Mouse (Mus musculus) T-helper 1 cell (primary cell): ENCODE results near the gene Gm26741.
"Not testable (repeated sequence)": the region's sequence is repeated elsewhere in the genome, so short reads cannot be mapped to it uniquely, and the experiment has no call there.

Experiments
- in situ Hi-C: fragments of 300-600 bp; cut with MboI, MseI; formaldehyde crosslinking; loops from one replicate; pipeline ENCODE4 v1.15.1; 2025; ENCODE audit warnings: high pct_unique_total_duplicates

The Gm26741 gene

GRCm38 (mm10) chr10:52358467-52358866 is at the start of gene Gm26741:
Gene Gm26741 (plus strand): TSS chr10:52358767.
- in situ Hi-C loops = no loop called here

DNA sequence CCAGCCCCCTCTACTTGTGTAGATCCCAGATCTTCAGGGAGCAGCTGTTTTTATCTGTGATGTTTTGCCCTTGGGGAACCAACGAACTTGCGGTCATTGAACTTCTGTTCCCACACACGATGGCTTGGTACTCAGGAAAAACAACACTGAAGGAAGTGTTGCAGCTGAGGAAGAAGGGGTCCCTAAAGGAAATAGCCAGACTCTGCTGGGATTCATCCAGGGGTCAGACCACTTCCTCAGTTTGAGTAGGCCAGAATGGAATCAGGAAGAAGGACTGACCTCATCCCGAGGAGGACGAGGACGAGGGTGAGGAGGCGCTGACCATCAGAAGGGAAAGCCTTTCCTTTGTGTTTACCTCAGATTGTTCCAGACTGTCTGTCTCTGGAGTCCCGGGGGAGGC is 49.4 kb upstream of the Gm26741 start:
- in situ Hi-C loops = no loop called here

- in situ Hi-C loops = no loop called here
Measured at GRCm38 (mm10) chr10:52319506-52320286, 38.9 kb upstream of the Gm26741 start.

DNA sequence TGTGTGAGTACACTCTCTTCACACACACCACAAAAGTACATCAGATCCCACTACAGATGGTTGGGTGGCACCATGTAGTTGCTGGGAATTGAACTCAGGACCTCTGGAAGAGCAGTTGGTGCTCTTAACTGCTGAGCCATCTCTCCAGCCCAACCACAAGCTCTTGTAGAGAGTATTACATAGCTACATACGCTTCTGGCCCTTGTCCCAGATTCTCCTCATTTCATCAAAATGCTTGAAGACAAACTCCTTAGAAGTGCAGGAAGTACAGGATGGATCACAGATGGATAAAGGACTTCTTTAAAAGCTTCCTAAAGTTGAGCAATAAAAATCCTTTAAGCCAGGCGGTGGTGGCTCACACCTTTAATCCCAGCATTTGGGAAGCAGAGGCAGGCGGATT is 36.6 kb upstream of the Gm26741 start:
- in situ Hi-C loops = no loop called here

- in situ Hi-C loops = no loop called here
Measured at GRCm38 (mm10) chr10:52331007-52331406, 27.6 kb upstream of the Gm26741 start.

GRCm38 (mm10) chr10:52343324-52343723 is 15.2 kb upstream of the Gm26741 start:
- in situ Hi-C loops = not testable (repeated sequence)

- in situ Hi-C loops = no loop called here
Measured at GRCm38 (mm10) chr10:52353184-52353583, 5.4 kb upstream of the Gm26741 start.

DNA sequence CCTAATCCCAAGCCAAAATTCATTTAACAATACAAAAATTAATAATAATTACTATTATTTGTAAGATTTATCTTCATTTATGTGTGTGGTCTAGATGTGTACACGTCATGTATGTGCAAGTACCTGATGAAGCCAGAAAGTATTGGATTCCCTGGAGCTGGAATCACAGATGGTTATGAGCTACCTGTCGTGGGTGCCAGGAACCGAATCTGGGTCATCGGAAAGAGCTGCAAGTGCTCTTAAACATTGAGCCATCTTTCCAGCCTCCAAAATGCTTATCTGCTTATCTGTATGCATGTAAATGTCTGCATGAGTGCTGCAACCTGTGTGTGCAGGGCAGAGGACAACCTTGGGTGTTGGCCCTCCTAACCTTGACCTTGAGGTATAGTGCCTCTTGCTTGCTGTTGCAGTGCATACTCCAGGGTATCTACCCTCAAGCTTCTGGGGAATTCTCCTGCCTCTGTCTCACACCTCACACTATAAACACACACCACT is 1.7 kb downstream of the Gm26741 start:
- in situ Hi-C loops = no loop called here

DNA sequence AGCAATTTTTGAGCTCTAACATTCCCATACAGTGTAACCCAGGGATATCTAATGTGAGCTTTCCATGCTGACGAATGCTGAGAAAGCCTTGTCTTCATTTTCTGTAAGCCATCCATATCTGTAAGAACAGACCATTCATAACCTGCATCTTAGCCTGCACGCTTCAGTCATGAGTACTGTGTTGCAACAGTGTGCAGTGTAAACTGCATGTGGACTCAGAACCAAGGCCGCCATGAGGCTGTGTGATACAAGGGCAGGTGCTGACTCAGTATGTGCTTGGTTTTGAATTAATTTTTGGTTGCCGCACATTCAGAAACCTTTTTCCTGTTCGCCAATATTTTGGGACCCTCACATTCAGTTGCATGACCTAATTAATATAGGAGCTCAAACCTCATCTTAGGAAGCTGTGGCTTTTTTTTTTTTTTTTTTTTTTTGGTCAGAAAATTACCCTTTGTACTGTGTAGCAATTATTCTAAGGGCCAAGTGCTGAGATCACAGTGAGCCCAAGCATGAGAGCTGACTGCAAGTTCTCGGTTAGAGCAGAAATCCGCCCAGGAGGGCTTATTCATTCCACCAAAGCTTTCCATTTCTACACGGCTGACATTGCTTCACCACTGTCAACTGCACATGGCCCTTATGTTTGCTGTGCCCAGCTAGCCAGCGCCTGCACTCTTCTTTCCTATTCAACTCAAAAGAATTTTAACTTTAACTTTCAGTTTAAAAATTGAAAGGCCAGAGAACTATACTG is 2.5 kb downstream of the Gm26741 start:
- in situ Hi-C loops = no loop called here

DNA sequence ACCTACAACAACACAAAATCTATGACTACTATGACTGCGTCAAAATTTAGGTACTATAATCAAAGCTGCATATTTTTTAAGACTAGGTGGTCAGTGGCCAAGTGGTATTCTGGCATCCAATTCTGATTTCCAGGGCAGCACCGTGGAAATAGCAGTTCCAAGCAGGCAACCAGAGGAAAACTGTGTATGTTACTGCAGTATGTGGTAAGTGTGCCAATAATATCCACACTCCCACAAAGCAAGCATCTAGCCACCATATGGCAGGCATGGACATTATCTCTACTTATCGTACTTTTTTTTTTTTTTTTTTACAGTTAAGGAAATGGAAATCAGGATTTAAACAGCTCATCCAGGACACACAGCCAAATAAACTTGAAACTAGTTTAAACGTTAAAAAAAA is 9.8 kb downstream of the Gm26741 start:
- in situ Hi-C loops = no loop called here

- in situ Hi-C loops = no loop called here
Measured at GRCm38 (mm10) chr10:52373834-52374233, 15.3 kb downstream of the Gm26741 start.

DNA sequence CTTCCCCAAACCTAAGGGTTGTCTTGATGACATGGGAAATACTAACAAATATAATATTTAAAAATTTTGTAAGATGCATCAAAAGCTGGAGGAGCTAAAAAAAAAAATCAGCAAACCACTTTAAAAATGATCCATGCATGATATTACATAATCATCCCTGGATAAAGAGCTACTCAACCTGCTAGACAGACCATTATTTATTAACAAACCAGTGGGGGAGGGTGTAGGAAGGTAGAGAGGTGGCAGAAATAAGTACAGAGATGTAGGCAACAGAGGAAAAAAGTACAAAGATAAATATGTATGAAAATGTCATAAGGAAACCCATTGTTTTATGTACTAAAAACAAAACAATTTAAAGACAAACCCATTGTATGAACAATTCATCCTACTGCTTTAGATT is 16.1 kb downstream of the Gm26741 start:
- in situ Hi-C loops = no loop called here

GRCm38 (mm10) chr10:52376422-52376821 is 17.9 kb downstream of the Gm26741 start:
- in situ Hi-C loops = no loop called here

DNA sequence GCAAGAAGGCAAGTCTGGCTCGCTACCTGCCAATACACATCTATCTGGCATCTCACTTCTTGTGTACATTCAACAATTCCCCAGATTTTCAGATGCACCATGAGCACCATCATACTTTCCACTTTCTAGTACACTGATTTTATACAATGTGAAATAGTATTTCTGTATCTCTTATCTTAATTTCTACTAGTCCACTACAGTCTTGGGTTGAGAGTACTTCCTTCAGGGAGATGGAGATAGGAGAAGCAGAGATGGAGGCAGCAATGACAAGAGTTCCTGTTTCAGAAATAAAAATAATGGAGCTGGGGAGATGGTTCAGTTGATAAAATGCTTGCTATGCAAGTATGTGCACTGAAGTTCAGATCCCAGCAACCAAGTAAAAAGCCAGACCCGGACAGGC is 19.2 kb downstream of the Gm26741 start:
- in situ Hi-C loops = no loop called here

DNA sequence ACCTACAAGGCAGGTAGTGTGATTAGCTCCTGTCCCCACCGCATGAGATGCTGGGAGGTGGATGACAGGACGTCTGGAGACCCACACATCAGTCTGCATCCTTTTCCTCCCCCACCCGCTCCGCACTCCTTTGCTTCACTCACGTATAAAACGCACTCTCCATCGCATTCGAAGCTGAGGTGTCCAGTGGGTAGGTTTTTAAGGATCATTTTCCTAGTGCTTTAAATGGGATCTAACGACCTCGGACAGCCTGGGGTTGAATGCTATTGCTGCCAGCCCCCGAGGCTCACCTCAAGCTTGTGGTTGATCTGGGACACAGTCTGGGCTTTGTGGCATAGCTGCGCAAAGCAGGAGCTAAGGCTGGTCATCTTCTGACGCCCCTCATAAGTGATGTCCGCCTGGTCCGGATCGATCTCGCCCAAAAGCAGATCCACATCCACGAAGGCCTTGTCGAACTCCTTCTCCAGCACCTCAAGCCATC is 22.8 kb downstream of the Gm26741 start:
- in situ Hi-C loops = no loop called here

GRCm38 (mm10) chr10:52381845-52382591 is 23.5 kb downstream of the Gm26741 start, which contains the start of gene Gopc:
Gene Gopc (minus strand): TSS chr10:52382124.
- in situ Hi-C loops = no loop called here

- in situ Hi-C loops = no loop called here
Measured at GRCm38 (mm10) chr10:52383022-52383421, 24.5 kb downstream of the Gm26741 start.

- in situ Hi-C loops = no loop called here
Measured at GRCm38 (mm10) chr10:52383522-52383921, 25.0 kb downstream of the Gm26741 start.

DNA sequence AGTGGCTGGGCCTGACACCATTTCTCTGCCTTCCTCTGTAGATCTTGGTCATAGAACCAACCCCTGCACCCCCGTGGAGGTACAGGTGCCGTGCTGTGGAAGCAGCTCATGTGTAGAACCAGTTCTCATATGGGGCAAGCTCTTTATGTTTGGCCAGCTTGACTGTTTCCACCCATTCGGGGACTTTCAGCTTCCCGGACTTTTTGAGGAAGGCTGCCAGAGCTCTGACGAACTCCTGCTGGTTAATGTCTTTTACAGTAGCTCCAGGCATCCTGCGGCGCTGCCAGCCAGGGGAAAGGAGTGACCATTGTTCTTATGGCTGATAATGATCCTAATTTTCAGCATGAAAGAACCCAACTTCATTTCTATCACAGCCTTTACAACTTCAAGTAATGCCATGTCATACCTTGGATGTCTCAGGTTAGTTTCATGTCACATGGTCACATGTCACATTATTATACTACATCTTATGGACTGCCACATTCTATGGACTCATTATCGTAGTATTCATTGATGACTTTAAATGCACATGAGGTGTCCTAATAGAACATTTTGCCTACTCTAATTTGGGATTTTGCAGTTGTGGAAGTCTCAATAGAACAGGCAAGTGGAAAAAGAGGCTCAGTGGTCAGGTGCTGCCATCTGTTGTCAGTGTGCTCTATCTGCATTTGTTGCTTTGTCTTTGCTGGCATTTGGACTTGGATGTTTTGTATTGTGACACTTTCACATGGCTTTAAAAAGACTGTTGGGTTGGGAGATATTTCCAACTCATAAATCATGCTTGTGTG is 26.4 kb downstream of the Gm26741 start:
- in situ Hi-C loops = loop anchor here (5.0 kb wide), 1 partner anchor 283 kb away; no protein-coding TSS in a partner anchor

DNA sequence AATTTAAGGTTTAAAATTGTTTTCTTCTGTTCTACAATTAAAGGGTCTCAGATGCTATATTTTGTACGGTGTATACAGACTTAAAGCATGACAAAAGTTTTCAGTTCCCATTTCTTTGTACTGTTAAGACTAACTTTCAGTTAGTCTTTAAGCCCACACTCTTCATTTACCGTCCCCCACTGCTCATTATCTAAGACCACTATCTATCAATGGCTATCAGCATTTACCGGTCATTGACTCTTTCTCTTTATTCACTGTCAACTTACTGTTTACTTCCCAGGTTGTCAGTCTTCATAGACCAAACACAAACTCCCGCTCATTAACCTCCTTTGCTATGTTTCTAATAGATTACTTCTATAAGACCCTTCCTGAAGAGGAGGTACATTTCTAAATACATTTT is 28.6 kb downstream of the Gm26741 start:
- in situ Hi-C loops = loop anchor here (5.0 kb wide), 1 partner anchor 285 kb away; no protein-coding TSS in a partner anchor

DNA sequence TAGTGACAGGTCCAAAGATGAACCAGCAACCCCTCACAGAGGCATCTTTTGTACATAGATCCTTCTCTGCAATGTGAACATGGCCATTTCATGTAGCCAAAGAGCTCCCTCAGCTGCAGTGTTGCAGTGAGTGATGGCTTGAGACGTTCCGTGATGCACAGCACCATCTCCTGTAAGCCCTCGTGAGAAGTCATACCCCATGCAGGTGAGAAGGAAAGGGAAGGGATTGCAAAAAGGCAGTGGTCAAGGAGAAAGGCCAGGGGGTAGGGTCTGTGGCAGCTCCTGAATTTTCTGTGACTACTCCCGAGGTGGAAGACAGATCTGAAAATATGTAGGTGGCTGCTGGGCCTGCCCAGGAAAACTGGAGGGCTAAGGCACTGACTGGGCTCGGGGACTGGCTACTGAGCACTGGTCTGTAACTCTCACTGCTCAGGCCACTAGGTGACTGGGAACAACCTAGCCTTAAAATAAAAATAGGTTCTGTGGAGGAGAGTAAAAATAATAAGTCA is 30.4 kb downstream of the Gm26741 start, which contains the start of gene Nepn:
TSS of gene Nepn (plus strand) at position 51 of the 509 bp plus-strand sequence.
- in situ Hi-C loops = loop anchor here (5.0 kb wide), 1 partner anchor 287 kb away; no protein-coding TSS in a partner anchor
